Comparison of ENCODE assay signal across 19 mouse cellular contexts in genomic region chr9:69762221-69762620, GRCm38 (mm10). TPM values are rescaled to one million over a fixed set of nuclear protein-coding genes. Genes with fewer than 3 reads are reported as not detected.
DNase-seq lines count a peak whose midpoint lies in the region; ATAC-seq lines count a peak whose summit lies in the region.
"Had no signal": no experiment of that assay in that cellular context is flagged by ENCODE, and none has a peak within 500 bp of the region (broad histone marks: within the 10 kb centered on the region; RNA-seq: fewer than 3 reads in every experiment).

No protein-coding gene starts in this region.

- peak overlapping the region; percentile 37 for H3K4me2 ChIP-seq in hindbrain, embryonic 16.5 days (ENCODE audit: low read length)
- peak overlapping the region; percentile 71 for H3K4me2 ChIP-seq in neural tube, embryonic 12.5 days (replicated peaks)
- H3K4me2 ChIP-seq: intestine, embryonic 15.5 days; lung, embryonic 14.5 days had no signal

- H3K4me1 ChIP-seq in hindbrain, embryonic 16.5 days (ENCODE audit: control insufficient read depth, insufficient read depth, low read depth, low read length) = peaks cover 10% of the 10 kb centered on the region
- H3K4me1 ChIP-seq in neural tube, embryonic 12.5 days = peaks cover 56% of the 10 kb centered on the region

- H3K9ac ChIP-seq in hindbrain, embryonic 16.5 days (ENCODE audit: low read depth, low read length) = no peak overlapping the region
- 0 out of 2 replicates have a peak overlapping the region, but pooled peaks have one; percentile 26 for H3K9ac ChIP-seq in neural tube, embryonic 12.5 days
- H3K9ac ChIP-seq: intestine, embryonic 15.5 days; limb, embryonic 15.5 days; lung, embryonic 14.5 days had no signal

- H3K27me3 ChIP-seq in hindbrain, embryonic 16.5 days (replicated peaks; ENCODE audit: control insufficient read depth, insufficient read depth, low read length) = peaks cover 52% of the 10 kb centered on the region
- peaks cover 65% of the 10 kb centered on the region for H3K27me3 ChIP-seq in neural tube, embryonic 12.5 days (replicated peaks)

- no peaks in the 10 kb centered on the region for H3K9me3 ChIP-seq in hindbrain, embryonic 16.5 days (ENCODE audit: control insufficient read depth, low read length)
- H3K9me3 ChIP-seq in neural tube, embryonic 12.5 days = no peaks in the 10 kb centered on the region
- H3K9me3 ChIP-seq: intestine, embryonic 15.5 days; limb, embryonic 15.5 days had no signal

- H3K4me3 ChIP-seq in hindbrain, embryonic 16.5 days (ENCODE audit: low read length) = 0 out of 2 replicates have a peak overlapping the region, but pooled peaks have one; percentile 14
- 0 out of 2 replicates have a peak overlapping the region, but pooled peaks have one; percentile 0 for H3K4me3 ChIP-seq in neural tube, embryonic 12.5 days
- H3K4me3 ChIP-seq: intestine, embryonic 15.5 days had no signal

- ATAC-seq in CD4-positive, CD25-positive, alpha-beta regulatory T cell, adult 4 months = no peak
- ATAC-seq in hindbrain, embryonic 16.5 days = no peak
- ATAC-seq in neural tube, embryonic 12.5 days (ENCODE audit: low FRiP score, low read depth) = no peak
- ATAC-seq in monocyte, adult 5-6 weeks (replicated peaks; ENCODE audit: insufficient number of reproducible peaks, low FRiP score, low TSS enrichment, poor library complexity, severe bottlenecking) = no peak
- ATAC-seq: intestine, embryonic 15.5 days had no signal

- no peaks in the 10 kb centered on the region for H3K36me3 ChIP-seq in hindbrain, embryonic 16.5 days (ENCODE audit: control insufficient read depth, insufficient read depth, low read length)
- no peaks in the 10 kb centered on the region for H3K36me3 ChIP-seq in neural tube, embryonic 12.5 days
- H3K36me3 ChIP-seq: intestine, embryonic 15.5 days; limb, embryonic 15.5 days had no signal

- 2% methylated on average over 12 of the region's 12 CpGs for WGBS in hindbrain, embryonic 16.5 days
- WGBS in neural tube, embryonic 12.5 days = under 1% methylated on average over 12 of the region's 12 CpGs

- H3K27ac ChIP-seq in hindbrain, embryonic 16.5 days (ENCODE audit: low read depth, low read length) = no peak overlapping the region; the same call in 1 of the 2 replicates
- no peak overlapping the region for H3K27ac ChIP-seq in neural tube, embryonic 12.5 days
- H3K27ac ChIP-seq: intestine, embryonic 15.5 days; limb, embryonic 15.5 days had no signal

- DNase-seq in CD4-positive, CD25-positive, alpha-beta regulatory T cell, adult 2 months (ENCODE audit: low read depth, low spot score) = peak; percentile 2
- DNase-seq in embryo, embryonic 11 days = peak; percentile 51
- no peak for DNase-seq in cerebellum, adult 11 months
- no peak for DNase-seq in heart, adult 18-20 months
- DNase-seq: adrenal gland, postnatal 25 days; gastrocnemius, postnatal 14 days; right cerebral cortex, postnatal 4 days had no signal

RNA-seq across cellular contexts. Expression of gene Foxb1, which starts 1.5 kb away (rescaled TPM):
- polyA plus RNA-seq in CD4-positive, CD25-positive, alpha-beta regulatory T cell, adult 4 months (2017; shearing (Covaris generic)) = not detected
- polyA plus RNA-seq in hindbrain, embryonic 16.5 days (2015; fragmentation: Nextera tagmentation; extraction: Ambion mirVana) = 6.9 TPM in 2 replicates
- 8.5 and 9.7 TPM in 2 replicates for polyA plus RNA-seq in neural tube, embryonic 12.5 days (2016; fragmentation: Nextera tagmentation; extraction: Ambion mirVana)
- not detected for total RNA-seq in heart, adult 18-20 months (2021)
- not detected in 3 replicates for total RNA-seq in monocyte, adult 5-6 weeks (2017)
- total RNA-seq: adrenal gland, postnatal 25 days; gastrocnemius, postnatal 14 days; megakaryocyte, adult 5-6 weeks had no signal
- polyA plus RNA-seq: heart, embryonic 14.5 days; intestine, embryonic 15.5 days; large intestine, adult 2 months; limb, embryonic 15.5 days; lung, embryonic 14.5 days; stomach, embryonic 14.5 days; urinary bladder, adult 2 months had no signal

Comparison
In these comparisons a context has a peak if more than half of its experiments do, and no peak if none do; other contexts are left out.
1. DNase-seq: peak in CD4-positive, CD25-positive, alpha-beta regulatory T cell, adult 2 months (single experiment) and embryo, embryonic 11 days (single experiment); none in cerebellum, adult 11 months (single experiment) and heart, adult 18-20 months (0 of 2).